Mouse (Mus musculus) spleen, adult 2 months (tissue): ENCODE results near the gene Xrcc6. TPM values are rescaled to one million over a fixed set of nuclear protein-coding genes. Genes with fewer than 3 reads are reported as not detected.

Experiments used
- DNase-seq, 2 experiments: peaks; one replicate each; pipeline versions ENCODE4 v3.0.0 to v3.0.0-alpha.2; 2012 to 2021; ENCODE audit warnings: low spot score in 2 of 2, low read depth in 1 of 2
- H3K27ac ChIP-seq: fragments of 200-500 bp; 2 replicates; pipeline ENCODE4 v1.5.1; 2012; ENCODE audit warnings: low read length, inconsistent platforms; ENCODE audit not compliant: insufficient read depth
- H3K27me3 ChIP-seq: fragments of 200-500 bp; 2 replicates; pipeline ENCODE4 v1.6.1; 2012; ENCODE audit warnings: mild to moderate bottlenecking, moderate library complexity, low read length, inconsistent platforms; ENCODE audit not compliant: control insufficient read depth, insufficient read depth
- H3K36me3 ChIP-seq: fragments of 200-500 bp; 2 replicates; pipeline ENCODE4 v1.6.1; 2012; ENCODE audit warnings: mild to moderate bottlenecking, low read length, inconsistent platforms; ENCODE audit not compliant: control insufficient read depth, insufficient read depth
- H3K4me1 ChIP-seq: fragments of 200-500 bp; 2 replicates; pipeline ENCODE4 v1.6.1; 2011; ENCODE audit warnings: inconsistent platforms; ENCODE audit not compliant: control insufficient read depth, insufficient read depth, insufficient read length
- H3K4me3 ChIP-seq: fragments of 200-500 bp; 2 replicates; pipeline ENCODE4 v1.5.1; 2011; ENCODE audit warnings: mild to moderate bottlenecking, inconsistent platforms; ENCODE audit not compliant: insufficient read depth, insufficient read length; ENCODE audit errors: extremely low read depth
- CTCF ChIP-seq: fragments of 200-500 bp; IDR thresholded peaks from 2 replicates; pipeline ENCODE4 v1.5.1; 2011; ENCODE audit warnings: mild to moderate bottlenecking, inconsistent platforms; ENCODE audit not compliant: insufficient read depth, insufficient read length, insufficient replicate concordance; ENCODE audit errors: extremely low read depth
- POLR2A ChIP-seq: fragments of 200-500 bp; IDR thresholded peaks from 2 replicates; pipeline ENCODE4 v1.6.1; 2011; ENCODE audit warnings: low read depth, low read length, inconsistent platforms
- WGBS: fragments of 180-500 bp; shearing (Covaris S2); methylation state at CpG from one replicate; pipeline ENCODE4 v1.1.7; 2018; 5-methylcytosine and 5-hydroxymethylcytosine counted together
- polyA plus RNA-seq: library from polyadenylated mRNA; depleted of rRNA; stranded (reverse); fragments of >200 nt; gene quantifications from 2 replicates; pipeline ENCODE4 v1.2.3, GENCODE M21; 2012; rRNA removed

Gene Xrcc6
- 11.8 TPM in 2 replicates for polyA plus RNA-seq

DNA sequence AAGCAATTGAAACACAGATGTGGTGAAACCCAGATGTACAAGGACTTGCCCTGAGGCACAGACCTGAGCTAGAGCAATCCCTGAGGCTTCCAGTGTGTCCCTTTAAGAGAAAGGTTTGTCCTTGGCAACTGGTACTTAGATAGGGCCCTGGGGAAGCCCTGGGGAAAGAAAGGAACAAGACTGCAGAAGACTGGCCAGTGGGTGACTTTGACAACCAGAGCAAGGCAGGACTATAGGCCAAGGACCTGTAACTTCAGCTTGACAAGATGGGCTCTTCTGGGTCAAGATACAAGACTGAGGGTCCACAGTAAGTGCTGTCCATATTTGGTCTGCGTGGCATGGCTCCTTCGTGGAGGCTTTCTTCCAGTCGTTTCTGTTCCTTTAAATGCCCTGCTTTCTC, at the start of gene Xrcc6:
Gene Xrcc6 (plus strand): TSS at position 190 of the 400 bp plus-strand sequence.
- WGBS, result 85% methylated on average over 3 of the region's 3 CpGs
- DNase-seq, result no peak
- no peaks in the 10 kb centered on the region for H3K27me3 ChIP-seq
- no peaks in the 10 kb centered on the region for H3K36me3 ChIP-seq
- no peaks in the 10 kb centered on the region for H3K4me1 ChIP-seq
- H3K4me3 ChIP-seq, result no peak within 1 kb of the TSS
- TF ChIP-seq POLR2A (no peak), CTCF (no peak)
- H3K27ac ChIP-seq, result no peak within 1 kb of the TSS

DNA sequence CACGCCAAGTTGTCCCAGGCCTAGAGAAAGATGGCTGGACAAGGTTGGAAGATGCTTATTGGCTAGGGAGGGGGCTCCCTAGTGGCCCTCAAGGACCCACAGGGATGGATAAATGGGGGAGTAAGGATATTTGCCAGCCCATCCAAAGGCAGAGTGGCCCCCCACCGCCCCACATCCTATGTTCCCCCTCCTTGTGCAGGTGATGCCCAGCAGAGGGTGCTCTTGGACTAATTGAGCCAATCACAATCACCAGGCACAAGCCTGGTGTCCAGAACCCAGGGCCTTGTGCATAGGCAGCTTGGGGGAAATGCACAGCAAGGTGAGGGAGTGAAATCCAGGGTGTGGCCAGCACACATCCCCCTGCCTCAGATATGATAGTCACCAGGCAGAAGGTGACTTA, 49.4 kb upstream of the Xrcc6 start:
- WGBS, result 58% methylated on average over 2 of the region's 2 CpGs
- Histone ChIP-seq H3K27me3 (no peaks in the 10 kb centered on the region), H3K4me3 (no peak overlapping the region), H3K36me3 (no peaks in the 10 kb centered on the region), H3K27ac (no peak overlapping the region), H3K4me1 (peaks cover 8% of the 10 kb centered on the region; the same call in 1 of the 2 replicates)
- TF ChIP-seq CTCF, result peak; percentile 76; the same call in 1 of the 2 replicates
- TF ChIP-seq POLR2A, result no peak
- peak in 1 of 2 experiments; percentile 53 for DNase-seq

DNA sequence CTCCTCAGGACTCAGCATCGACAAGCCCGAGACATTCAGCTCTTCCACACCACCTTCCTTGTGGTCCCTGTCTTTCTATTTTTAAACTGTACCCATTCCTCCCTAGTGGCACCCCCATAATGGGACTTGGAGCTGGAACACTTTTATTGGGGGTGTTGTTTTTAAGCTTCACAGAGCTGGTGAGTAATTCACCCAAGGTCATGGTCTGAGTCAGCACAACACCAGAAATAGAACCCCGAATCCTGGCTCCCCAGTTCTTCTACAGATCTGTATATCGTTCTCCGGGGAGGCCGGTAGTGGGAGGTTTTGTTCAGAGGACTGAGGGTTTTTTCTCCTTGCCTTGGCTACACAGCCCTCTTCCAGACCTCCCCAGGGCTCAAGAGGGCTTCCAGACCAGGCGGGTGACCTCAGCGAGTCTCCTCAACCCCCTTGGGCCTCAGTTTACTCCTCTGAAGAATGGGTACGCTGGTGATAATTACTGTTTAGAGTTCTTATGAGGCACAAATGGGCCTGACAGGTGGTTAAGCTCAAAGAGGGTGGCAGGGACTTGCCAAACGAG, 48.4 kb upstream of the Xrcc6 start:
- Histone ChIP-seq H3K36me3 (no peaks in the 10 kb centered on the region), H3K4me3 (no peak overlapping the region), H3K27ac (no peak overlapping the region), H3K27me3 (no peaks in the 10 kb centered on the region), H3K4me1 (peaks cover 3% of the 10 kb centered on the region; the same call in 1 of the 2 replicates)
- 87% methylated on average over 10 of the region's 10 CpGs for WGBS
- TF ChIP-seq CTCF, result no peak
- DNase-seq, result no peak

DNA sequence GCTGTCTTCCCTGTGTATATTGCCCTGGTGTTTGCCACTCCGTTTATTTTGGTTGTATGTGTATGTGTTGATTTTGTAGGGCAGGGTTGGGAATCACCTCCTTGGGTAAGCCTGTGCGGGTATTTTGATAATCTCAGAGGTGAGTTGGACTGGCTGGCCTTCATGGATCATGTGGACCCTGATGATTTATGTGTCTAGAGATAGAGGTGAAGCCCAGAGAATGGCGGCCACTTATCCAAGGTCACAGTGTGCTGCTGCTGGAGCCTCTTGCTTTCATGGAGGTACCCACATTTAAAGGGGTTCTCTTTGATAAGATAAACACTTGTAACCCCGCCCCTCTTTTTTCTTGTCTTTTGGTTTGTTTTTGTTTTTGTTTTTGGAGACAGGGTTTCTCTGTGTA, 47.9 kb upstream of the Xrcc6 start:
- WGBS, result 83% methylated on average over 4 of the region's 4 CpGs
- TF ChIP-seq CTCF (no peak), POLR2A (no peak)

DNA sequence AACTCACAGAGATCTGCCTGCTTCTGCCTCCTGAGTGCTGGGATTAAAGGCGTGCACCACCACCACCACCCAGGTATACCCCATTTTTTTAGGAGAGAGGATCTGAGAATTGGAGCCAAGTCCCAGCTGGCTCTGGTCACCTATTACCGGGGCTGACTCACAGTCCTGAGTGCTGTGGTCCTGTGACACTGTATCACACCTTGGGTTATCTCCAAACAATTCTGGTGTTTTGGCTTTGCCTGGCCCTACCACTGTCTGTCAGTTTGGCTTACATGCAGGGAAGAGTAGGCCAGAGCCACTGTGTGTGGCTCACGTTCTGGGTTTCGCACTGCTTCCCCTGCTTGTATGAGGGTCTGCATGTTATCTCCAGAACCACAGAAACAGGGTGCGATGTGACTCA, 47.4 kb upstream of the Xrcc6 start:
- Histone ChIP-seq H3K4me1 (no peaks in the 10 kb centered on the region), H3K27ac (no peak overlapping the region), H3K4me3 (no peak overlapping the region), H3K27me3 (no peaks in the 10 kb centered on the region), H3K36me3 (no peaks in the 10 kb centered on the region)
- DNase-seq, result no peak
- TF ChIP-seq POLR2A (no peak), CTCF (no peak)
- WGBS, result 93% methylated on average over 5 of the region's 5 CpGs

More for the DNA sequence above, 47.9 kb upstream of the Xrcc6 start:
- Histone ChIP-seq H3K27me3 (no peaks in the 10 kb centered on the region), H3K4me3 (no peak overlapping the region), H3K27ac (no peak overlapping the region), H3K36me3 (no peaks in the 10 kb centered on the region), H3K4me1 (peaks cover 2% of the 10 kb centered on the region; the same call in 1 of the 2 replicates)
- no peak for DNase-seq

DNA sequence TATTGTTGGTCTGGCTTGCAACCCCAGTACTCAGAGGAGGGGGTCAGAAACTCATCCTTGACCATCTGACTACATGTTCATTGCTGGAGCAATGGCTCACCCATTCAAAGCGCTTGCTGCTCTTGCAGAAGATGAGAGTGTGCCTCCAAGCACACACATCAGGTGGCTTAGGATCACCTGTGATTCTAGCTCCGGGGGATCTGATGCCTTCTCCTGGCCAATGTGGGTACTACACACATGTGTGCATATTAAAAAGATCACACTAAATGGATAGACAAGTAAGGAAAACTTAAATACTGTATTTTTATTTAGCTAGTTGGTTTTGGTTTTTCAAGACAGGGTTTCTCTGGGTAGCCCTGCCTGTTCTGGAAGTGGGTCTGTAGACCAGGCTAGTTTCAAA, 46.6 kb upstream of the Xrcc6 start:
- Histone ChIP-seq H3K36me3 (no peaks in the 10 kb centered on the region), H3K27ac (no peak overlapping the region), H3K27me3 (no peaks in the 10 kb centered on the region), H3K4me1 (no peaks in the 10 kb centered on the region), H3K4me3 (no peak overlapping the region)
- TF ChIP-seq POLR2A, result no peak
- no peak for DNase-seq
- 92% methylated on average over 2 of the region's 2 CpGs for WGBS

DNA sequence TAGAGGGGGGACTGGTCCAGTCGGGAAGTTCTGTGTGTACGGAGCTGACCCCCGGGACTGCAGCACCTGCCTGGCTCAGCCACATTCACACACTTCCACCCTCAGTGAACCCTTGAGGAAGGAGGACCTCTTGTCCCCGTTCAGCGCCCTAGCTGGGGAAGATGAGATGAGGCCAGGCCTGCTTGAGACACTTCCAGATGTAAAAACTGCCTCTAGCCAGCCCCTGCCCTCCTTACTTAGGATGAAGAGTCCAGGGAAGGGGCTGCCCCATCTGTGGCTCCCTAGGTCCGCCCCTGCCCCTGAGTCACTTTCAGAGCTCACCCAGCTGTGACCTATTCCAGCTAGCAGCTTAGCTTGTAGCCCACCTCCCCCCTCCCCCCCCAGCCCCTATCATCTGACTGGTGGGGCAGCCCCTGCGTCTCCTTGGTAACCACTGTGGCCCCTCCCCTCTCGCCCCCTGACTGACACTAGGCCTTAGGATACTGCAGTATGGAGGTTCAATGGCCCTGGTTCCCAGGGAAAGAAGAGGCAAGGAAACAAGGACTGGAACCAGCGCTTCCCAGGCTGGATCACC, 44.4 kb upstream of the Xrcc6 start:
- no peak overlapping the region for H3K27ac ChIP-seq
- H3K4me3 ChIP-seq, result no peak overlapping the region
- 65% methylated on average over 9 of the region's 9 CpGs for WGBS
- TF ChIP-seq CTCF (no peak), POLR2A (no peak)
- DNase-seq, result no peak
- no peaks in the 10 kb centered on the region for H3K27me3 ChIP-seq
- H3K36me3 ChIP-seq, result no peaks in the 10 kb centered on the region
- H3K4me1 ChIP-seq, result no peaks in the 10 kb centered on the region
